Mouse (Mus musculus) embryonic facial prominence, embryonic 15.5 days (tissue): ENCODE results near the gene Six1. TPM values are rescaled to one million over a fixed set of nuclear protein-coding genes. Genes with fewer than 3 reads are reported as not detected.

Source experiments
- polyA plus RNA-seq: library from polyadenylated mRNA; unstranded; fragments of >200 nt; fragmentation: Nextera tagmentation; extraction: Ambion mirVana; gene quantifications from 2 replicates; pipeline ENCODE4 v1.2.1, GENCODE M21; 2015

Gene Six1
- polyA plus RNA-seq, 1 experiment from 2014 or later = 48.3 TPM

Other genes with a start within 250 kb of the Six1 start
- gene Six6, start 114.0 kb downstream of the Six1 start, polyA plus RNA-seq = 0.08 TPM in 1 of 2 replicates, not detected in the other
- 4.3 and 5.5 TPM in 2 replicates for gene 4930447C04Rik, start 113.1 kb downstream of the Six1 start, polyA plus RNA-seq
- 4.8 and 5.2 TPM in 2 replicates for gene Six4, start 59.6 kb upstream of the Six1 start, polyA plus RNA-seq
- gene Mnat1, start 69.8 kb upstream of the Six1 start, polyA plus RNA-seq = 35.4 and 35.6 TPM in 2 replicates
- 15.8 and 17.1 TPM in 2 replicates for gene Trmt5, start 232.8 kb upstream of the Six1 start, polyA plus RNA-seq
- 13.2 and 16.5 TPM in 2 replicates for gene Slc38a6, start 232.9 kb upstream of the Six1 start, polyA plus RNA-seq